Mouse (Mus musculus) lung, embryonic 16.5 days (tissue): ENCODE measurements around the gene Slco4a1. TPM values are rescaled to one million over a fixed set of nuclear protein-coding genes. Genes with fewer than 3 reads are reported as not detected.

Source experiments
- ATAC-seq: fragments of 200-750 bp; cut with Nextera tagmentation; 2 replicates; pipeline ENCODE4 v1.8.0; 2017; ENCODE audit warnings: low read depth, mild to moderate bottlenecking, moderate library complexity
- H3K27ac ChIP-seq: fragments of 300-500 bp; sonication (generic); 2 replicates; pipeline ENCODE4 v1.5.1; 2014; ENCODE audit warnings: mild to moderate bottlenecking, control low read depth, low read length
- H3K27me3 ChIP-seq: fragments of 300-500 bp; sonication (generic); 2 replicates; pipeline ENCODE4 v1.6.1; 2014; ENCODE audit warnings: low read depth, low read length, mixed read lengths; ENCODE audit not compliant: control insufficient read depth, insufficient read depth
- H3K36me3 ChIP-seq: fragments of 300-500 bp; sonication (generic); 2 replicates; pipeline ENCODE4 v1.6.1; 2014; ENCODE audit warnings: low read length; ENCODE audit not compliant: control insufficient read depth, insufficient read depth
- H3K4me1 ChIP-seq: fragments of 300-500 bp; sonication (generic); replicated peaks from 2 replicates; pipeline ENCODE4 v1.6.1; 2014; ENCODE audit warnings: low read length, mixed read lengths; ENCODE audit not compliant: control insufficient read depth, insufficient read depth
- H3K4me2 ChIP-seq: fragments of 300-500 bp; sonication (generic); 2 replicates; pipeline ENCODE4 v1.6.1; 2014; ENCODE audit warnings: low read depth, low read length, control low read depth
- H3K4me3 ChIP-seq: fragments of 300-500 bp; sonication (generic); 2 replicates; pipeline ENCODE4 v1.5.1; 2014; ENCODE audit warnings: mild to moderate bottlenecking, low read length, control low read depth
- H3K9ac ChIP-seq: fragments of 300-500 bp; sonication (generic); 2 replicates; pipeline ENCODE4 v1.6.1; 2014; ENCODE audit warnings: low read length, control low read depth
- H3K9me3 ChIP-seq: fragments of 300-500 bp; sonication (generic); 2 replicates; pipeline ENCODE4 v1.6.1; 2016; ENCODE audit warnings: low read length; ENCODE audit not compliant: control insufficient read depth
- WGBS: fragments of 180-500 bp; shearing (Covaris S2); extraction: QIAGEN DNeasy Blood & Tissue Kit; methylation state at CpG from one replicate; pipeline ENCODE4 v1.1.7; 2014; 5-methylcytosine and 5-hydroxymethylcytosine counted together
- polyA plus RNA-seq: library from polyadenylated mRNA; unstranded; fragments of >200 nt; fragmentation: Nextera tagmentation; extraction: Ambion mirVana; gene quantifications from 2 replicates; pipeline ENCODE4 v1.2.1, GENCODE M21; 2015

Gene Slco4a1
- polyA plus RNA-seq, 1 experiment from 2014 or later = 0.98 TPM

DNA sequence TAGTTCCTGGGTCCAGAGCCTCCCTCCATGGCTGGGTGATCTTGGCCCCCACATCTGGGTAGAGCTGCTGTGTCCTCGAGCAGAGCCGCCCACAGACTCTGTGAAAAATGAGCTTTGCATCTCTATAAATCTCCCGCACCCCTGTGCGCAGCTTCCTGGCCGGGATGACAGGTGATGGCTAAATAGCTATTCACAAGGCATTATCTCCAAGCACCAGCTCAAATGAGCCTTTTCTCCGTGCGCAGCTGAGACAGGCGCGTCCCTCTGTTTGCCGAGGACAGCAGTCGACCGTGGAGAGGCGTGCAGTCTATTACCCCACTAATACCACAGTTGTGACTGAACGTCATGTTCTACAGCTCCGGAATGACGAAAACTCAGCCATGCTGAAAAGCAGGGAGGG is 26.2 kb downstream of the Slco4a1 start:
- no peak for ATAC-seq
- Histone ChIP-seq H3K9me3 (no peaks in the 10 kb centered on the region), H3K4me2 (no peak overlapping the region), H3K36me3 (no peaks in the 10 kb centered on the region), H3K4me1 (no peaks in the 10 kb centered on the region), H3K9ac (no peak overlapping the region), H3K27ac (no peak overlapping the region), H3K4me3 (no peak overlapping the region), H3K27me3 (peaks cover 3% of the 10 kb centered on the region; the same call in 1 of the 2 replicates)
- 24% methylated on average over 16 of the region's 16 CpGs for WGBS

- H3K9me3 ChIP-seq = no peaks in the 10 kb centered on the region
- H3K9ac ChIP-seq = no peak overlapping the region
- no peak overlapping the region for H3K4me3 ChIP-seq
Measured at GRCm38 (mm10) chr2:180484882-180485281, 28.8 kb downstream of the Slco4a1 start.

DNA sequence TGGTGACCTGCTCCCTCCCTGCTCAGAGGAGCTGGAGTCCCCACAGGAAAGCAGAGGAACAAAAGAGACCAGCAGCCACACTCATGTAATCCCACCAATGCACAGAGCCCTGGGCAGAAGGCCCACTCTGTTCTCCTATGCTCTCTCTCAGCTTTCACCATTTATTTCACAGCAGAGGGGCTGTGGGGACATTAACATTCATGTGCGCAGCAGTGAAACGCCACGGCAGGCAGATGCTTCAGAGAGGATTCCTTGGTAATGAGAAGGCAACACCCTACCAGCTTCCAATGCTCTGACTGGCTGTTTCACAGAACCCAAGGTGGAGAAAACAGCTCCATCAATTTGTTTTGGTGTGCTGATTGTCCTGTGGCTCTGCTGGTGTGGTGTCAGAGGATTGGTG is 29.3 kb downstream of the Slco4a1 start:
- no peaks in the 10 kb centered on the region for H3K4me1 ChIP-seq
- H3K4me2 ChIP-seq = no peak overlapping the region
- H3K4me3 ChIP-seq = no peak overlapping the region
- no peak for ATAC-seq
- H3K9me3 ChIP-seq = no peaks in the 10 kb centered on the region
- H3K27me3 ChIP-seq = peaks cover 3% of the 10 kb centered on the region; the same call in 1 of the 2 replicates
- H3K27ac ChIP-seq = no peak overlapping the region
- H3K36me3 ChIP-seq = no peaks in the 10 kb centered on the region
- no peak overlapping the region for H3K9ac ChIP-seq
- 68% methylated on average over 3 of the region's 3 CpGs for WGBS

More at GRCm38 (mm10) chr2:180484882-180485281, 28.8 kb downstream of the Slco4a1 start:
- Histone ChIP-seq H3K36me3 (no peaks in the 10 kb centered on the region), H3K4me2 (no peak overlapping the region), H3K27me3 (peaks cover 3% of the 10 kb centered on the region; the same call in 1 of the 2 replicates), H3K4me1 (no peaks in the 10 kb centered on the region), H3K27ac (no peak overlapping the region)
- WGBS = 64% methylated on average over 4 of the region's 4 CpGs
- ATAC-seq = no peak

DNA sequence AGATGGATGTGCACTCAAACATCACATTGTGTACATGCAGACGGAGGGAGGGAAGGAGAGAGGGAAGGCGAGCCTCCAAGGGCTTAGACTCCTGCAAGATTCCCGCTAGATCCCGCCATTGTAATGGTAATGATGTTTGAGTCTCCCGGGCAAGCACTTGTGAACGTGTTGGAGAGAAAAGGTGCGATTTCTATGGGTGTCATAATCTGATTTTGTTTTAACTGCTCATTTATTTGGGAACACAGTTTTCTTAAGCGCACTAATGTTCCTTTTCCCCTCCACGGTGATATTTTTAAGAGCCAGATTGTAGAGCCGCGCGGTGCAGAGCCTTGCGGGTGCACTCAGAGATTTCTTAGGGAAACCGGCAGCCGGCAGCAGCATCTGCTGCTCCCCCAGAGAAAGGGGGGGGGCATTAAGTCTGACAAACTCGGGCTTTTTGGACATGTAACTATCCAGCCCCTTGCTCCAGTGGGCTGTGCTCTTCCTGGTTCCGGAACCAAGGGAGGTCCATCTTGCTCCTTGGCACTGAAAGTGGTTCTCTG is 32.2 kb downstream of the Slco4a1 start:
- Histone ChIP-seq H3K36me3 (no peaks in the 10 kb centered on the region), H3K4me2 (no peak overlapping the region), H3K27ac (no peak overlapping the region), H3K4me3 (no peak overlapping the region), H3K4me1 (no peaks in the 10 kb centered on the region), H3K9me3 (no peaks in the 10 kb centered on the region), H3K9ac (no peak overlapping the region), H3K27me3 (no peaks in the 10 kb centered on the region)
- 17% methylated on average over 17 of the region's 17 CpGs for WGBS
- ATAC-seq = no peak

- no peak for ATAC-seq
- 61% methylated on average over 8 of the region's 8 CpGs for WGBS
Measured at GRCm38 (mm10) chr2:180495906-180496305, 39.9 kb downstream of the Slco4a1 start.

GRCm38 (mm10) chr2:180499741-180500140 is 43.7 kb downstream of the Slco4a1 start, which contains the start of gene Ntsr1:
Ntsr1 (plus strand) TSS chr2:180499976.
- no peak within 1 kb of the TSS for H3K9ac ChIP-seq
- peak; percentile 49 for ATAC-seq
- H3K27me3 ChIP-seq = peaks cover 36% of the 10 kb centered on the region
- no peak within 1 kb of the TSS for H3K27ac ChIP-seq
- peak within 1 kb of the TSS; percentile 63 for H3K4me2 ChIP-seq
- H3K36me3 ChIP-seq = no peaks in the 10 kb centered on the region
- no peaks in the 10 kb centered on the region for H3K9me3 ChIP-seq
- 0% methylated on average over 30 of the region's 30 CpGs for WGBS
- H3K4me3 ChIP-seq = peak within 1 kb of the TSS; percentile 36
- H3K4me1 ChIP-seq = peaks cover 11% of the 10 kb centered on the region

More at GRCm38 (mm10) chr2:180495906-180496305, 39.9 kb downstream of the Slco4a1 start:
- Histone ChIP-seq H3K4me3 (no peak overlapping the region), H3K9ac (no peak overlapping the region), H3K27me3 (peaks cover 28% of the 10 kb centered on the region), H3K9me3 (no peaks in the 10 kb centered on the region), H3K4me2 (no peak overlapping the region), H3K36me3 (no peaks in the 10 kb centered on the region), H3K27ac (no peak overlapping the region), H3K4me1 (peaks cover 7% of the 10 kb centered on the region)

GRCm38 (mm10) chr2:180500726-180501125 is 44.7 kb downstream of the Slco4a1 start:
- Histone ChIP-seq H3K27ac (no peak overlapping the region), H3K27me3 (peaks cover 36% of the 10 kb centered on the region), H3K9ac (no peak overlapping the region), H3K9me3 (no peaks in the 10 kb centered on the region), H3K4me3 (no peak overlapping the region), H3K36me3 (no peaks in the 10 kb centered on the region), H3K4me2 (no peak overlapping the region), H3K4me1 (peaks cover 11% of the 10 kb centered on the region)
- WGBS = 25% methylated on average over 13 of the region's 13 CpGs
- ATAC-seq = no peak

GRCm38 (mm10) chr2:180501217-180501967 is 45.3 kb downstream of the Slco4a1 start:
- no peak overlapping the region for H3K4me3 ChIP-seq
- no peaks in the 10 kb centered on the region for H3K9me3 ChIP-seq
- peak; percentile 57 for ATAC-seq
- peaks cover 11% of the 10 kb centered on the region for H3K4me1 ChIP-seq
- no peak overlapping the region for H3K4me2 ChIP-seq
- no peak overlapping the region for H3K9ac ChIP-seq
- H3K27ac ChIP-seq = no peak overlapping the region; the same call in 1 of the 2 replicates
- peaks cover 36% of the 10 kb centered on the region for H3K27me3 ChIP-seq
- H3K36me3 ChIP-seq = no peaks in the 10 kb centered on the region
- WGBS = 19% methylated on average over 9 of the region's 9 CpGs

DNA sequence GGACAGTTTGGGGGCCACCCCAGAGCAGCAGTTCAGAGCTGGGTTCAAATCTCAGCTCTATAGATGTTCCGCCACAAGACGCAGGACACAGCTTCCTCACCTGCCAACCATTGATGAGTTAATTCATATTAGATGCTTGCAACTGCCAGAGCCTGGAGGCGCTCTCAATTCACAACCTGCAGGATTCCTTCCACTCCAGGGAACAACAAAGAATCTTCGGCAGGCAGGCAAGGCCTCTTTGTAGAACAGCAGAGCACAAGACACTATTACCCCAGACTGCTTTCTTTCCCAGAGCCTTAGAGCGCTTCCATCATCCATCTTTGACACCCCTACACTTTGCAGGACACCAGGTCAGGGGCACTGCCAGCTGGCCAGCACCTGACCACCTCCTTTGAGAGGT is 50.2 kb downstream of the Slco4a1 start:
- 82% methylated on average over 5 of the region's 5 CpGs for WGBS

More for the DNA sequence above, 50.2 kb downstream of the Slco4a1 start:
- Histone ChIP-seq H3K4me3 (no peak overlapping the region), H3K27me3 (peaks cover 4% of the 10 kb centered on the region; the same call in 1 of the 2 replicates), H3K4me2 (no peak overlapping the region), H3K27ac (no peak overlapping the region), H3K9ac (no peak overlapping the region), H3K36me3 (no peaks in the 10 kb centered on the region), H3K4me1 (peaks cover under 1% of the 10 kb centered on the region; the same call in 1 of the 2 replicates), H3K9me3 (no peaks in the 10 kb centered on the region)
- no peak for ATAC-seq
